Mouse (Mus musculus): ENCODE measurements at regions not wholly inside any gene's neighbourhood (a gene's known extent, or its start where the extent isn't known, plus 50 kb on each side); places are given as distances from the start of the nearest gene placed in this dataset.
"Not testable (repeated sequence)": the region's sequence is repeated elsewhere in the genome, so short reads cannot be mapped to it uniquely, and the experiment has no call there.

- DNase-seq, result no peak
Measured at GRCm38 (mm10) chr4:6600766-6601367, 1638.0 kb downstream of the Car8 start.

- DNase-seq, result no peak
Measured at GRCm38 (mm10) chr4:6596321-6596720, 1642.5 kb downstream of the Car8 start.

- not testable (repeated sequence) for DNase-seq
Measured at GRCm38 (mm10) chr4:6592890-6593289, 1646.0 kb downstream of the Car8 start.

- peak; percentile 37 for DNase-seq
Measured at GRCm38 (mm10) chr4:6561604-6562357, 1677.1 kb downstream of the Car8 start.

- DNase-seq, result no peak
Measured at GRCm38 (mm10) chr4:6539626-6540025, 1699.2 kb downstream of the Car8 start.

- DNase-seq, result no peak
Measured at GRCm38 (mm10) chr4:6532441-6532840, 1706.4 kb downstream of the Car8 start.

GRCm38 (mm10) chr4:6517626-6518025 lies 1721.2 kb downstream of the Car8 start:
- DNase-seq, result no peak

- peak; percentile 82 for DNase-seq
Measured at GRCm38 (mm10) chr4:6514823-6515222, 1721.7 kb upstream of the Impad1 start.

- no peak for DNase-seq
Measured at GRCm38 (mm10) chr4:6513635-6514034, 1720.5 kb upstream of the Impad1 start.

- peak; percentile 83 for DNase-seq
Measured at GRCm38 (mm10) chr4:6512749-6513364, 1719.7 kb upstream of the Impad1 start.

GRCm38 (mm10) chr4:6508091-6508490 lies 1714.9 kb upstream of the Impad1 start:
- DNase-seq, result no peak

Data from kidney, adult 9 months (tissue).